Mouse (Mus musculus): ENCODE measurements around the gene Rtn1. TPM values are rescaled to one million over a fixed set of nuclear protein-coding genes. Genes with fewer than 3 reads are reported as not detected.
"Not testable (repeated sequence)": the region's sequence is repeated elsewhere in the genome, so short reads cannot be mapped to it uniquely, and the experiment has no call there.

Gene Rtn1
- total RNA-seq, 2 experiments from 2014 or later: 1.0 to 1.1 TPM

GRCm38 (mm10) chr12:72331912-72332487, 76.9 kb downstream of the Rtn1 start:
- intact Hi-C loops (cut with DNase I): no loop called here
- no peak for DNase-seq

GRCm38 (mm10) chr12:72326087-72326486, 82.8 kb downstream of the Rtn1 start:
- no peak for DNase-seq
- intact Hi-C loops (cut with DNase I): no loop called here

GRCm38 (mm10) chr12:72325025-72325424, 83.8 kb downstream of the Rtn1 start:
- intact Hi-C loops (cut with DNase I): no loop called here
- no peak for DNase-seq

GRCm38 (mm10) chr12:72324210-72324871, 84.5 kb downstream of the Rtn1 start:
- intact Hi-C loops (cut with DNase I): no loop called here
- no peak for DNase-seq

- intact Hi-C loops (cut with DNase I): no loop called here
- no peak for DNase-seq
Measured at GRCm38 (mm10) chr12:72323778-72324177, 85.1 kb downstream of the Rtn1 start.

DNA sequence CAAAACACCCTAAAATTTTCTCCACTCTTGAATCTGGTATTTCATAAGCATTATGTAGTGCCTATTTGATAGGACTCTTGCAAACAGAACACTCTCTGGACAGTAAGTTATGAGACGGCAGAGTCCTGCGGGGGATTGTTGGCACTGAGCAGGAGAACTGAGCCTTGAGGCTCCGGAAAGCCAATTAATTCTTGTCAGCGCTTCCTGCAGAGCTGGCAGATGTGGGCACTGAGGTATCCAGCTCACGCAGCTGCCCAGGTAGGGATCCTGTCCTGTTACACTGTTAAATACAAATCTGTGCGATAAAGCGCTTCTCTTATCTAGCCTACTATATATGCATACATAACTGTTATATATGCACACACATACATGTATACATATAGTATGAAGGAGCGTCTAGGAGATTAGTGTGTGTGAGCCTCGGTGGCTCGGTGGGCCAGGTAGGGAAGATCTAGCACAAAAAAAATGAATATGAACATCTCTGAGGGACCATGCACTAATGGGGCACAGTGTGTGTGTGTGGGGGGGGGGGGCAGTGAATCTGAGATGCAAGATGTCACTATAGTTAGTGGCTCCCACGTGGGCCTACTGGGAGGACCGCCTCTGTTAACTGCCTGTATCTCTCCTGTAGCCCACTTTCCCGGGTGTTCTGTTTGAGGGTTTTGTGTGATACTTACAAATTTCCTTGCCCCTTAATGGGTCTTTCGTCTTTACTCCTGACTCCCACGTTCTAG, 93.0 kb downstream of the Rtn1 start:
- no peak for DNase-seq
- intact Hi-C loops (cut with DNase I): no loop called here

- intact Hi-C loops (cut with DNase I): no loop called here
- no peak for DNase-seq
Measured at GRCm38 (mm10) chr12:72310818-72311217, 98.0 kb downstream of the Rtn1 start.

- intact Hi-C loops (cut with DNase I): no loop called here
Measured at GRCm38 (mm10) chr12:72308506-72308905, 100.3 kb downstream of the Rtn1 start.

GRCm38 (mm10) chr12:72306281-72306680, 102.6 kb downstream of the Rtn1 start:
- no peak for DNase-seq
- intact Hi-C loops (cut with DNase I): no loop called here

More at GRCm38 (mm10) chr12:72308506-72308905, 100.3 kb downstream of the Rtn1 start:
- no peak for DNase-seq

GRCm38 (mm10) chr12:72305421-72305820, 103.4 kb downstream of the Rtn1 start:
- DNase-seq: no peak
- intact Hi-C loops (cut with DNase I): no loop called here

DNA sequence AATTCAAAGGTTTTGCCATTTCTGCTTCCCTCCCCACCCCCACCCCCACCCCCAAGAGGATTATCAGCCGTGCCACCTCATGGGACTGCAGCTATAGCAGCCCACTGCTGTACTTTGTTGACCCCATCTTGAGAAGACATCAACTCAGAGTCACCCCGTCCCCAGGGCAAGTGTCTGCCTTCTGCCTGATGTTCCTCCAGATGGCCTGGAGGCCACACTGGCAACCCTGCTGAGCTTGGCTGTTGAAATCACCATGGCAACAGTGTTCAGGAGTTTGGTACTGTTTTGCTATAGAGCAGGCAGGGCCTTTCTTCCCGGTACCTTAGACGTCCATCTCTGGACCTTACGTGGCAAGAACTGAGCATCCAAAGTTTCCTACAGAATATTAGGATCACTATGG, 103.9 kb downstream of the Rtn1 start:
- intact Hi-C loops (cut with DNase I): no loop called here
- no peak for DNase-seq

- intact Hi-C loops (cut with DNase I): no loop called here
- DNase-seq: no peak
Measured at GRCm38 (mm10) chr12:72304347-72304688, 104.5 kb downstream of the Rtn1 start.

GRCm38 (mm10) chr12:72303624-72304346, 105.1 kb downstream of the Rtn1 start:
- intact Hi-C loops (cut with DNase I): no loop called here

DNA sequence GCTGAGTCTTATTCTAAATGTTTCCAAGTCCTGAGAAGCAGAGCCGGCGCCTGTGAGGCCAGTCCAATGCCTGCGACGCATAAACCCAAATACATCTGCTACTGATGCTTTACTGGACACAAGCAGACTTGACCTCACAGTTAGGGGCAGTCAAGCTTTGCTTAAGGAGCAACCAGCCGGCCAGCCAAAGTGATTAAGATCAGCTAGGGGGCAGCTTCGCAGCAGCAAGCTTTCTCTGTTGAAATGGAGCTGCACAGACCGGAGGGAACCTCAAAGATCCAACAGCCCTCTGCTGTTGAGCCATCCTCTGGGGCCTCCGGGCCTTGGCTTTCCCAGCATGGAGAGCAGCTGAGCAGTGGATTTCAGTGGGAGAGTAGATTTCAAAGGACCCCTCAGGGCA, 107.4 kb downstream of the Rtn1 start:
- no peak for DNase-seq
- intact Hi-C loops (cut with DNase I): no loop called here

More at GRCm38 (mm10) chr12:72303624-72304346, 105.1 kb downstream of the Rtn1 start:
- DNase-seq: no peak

DNA sequence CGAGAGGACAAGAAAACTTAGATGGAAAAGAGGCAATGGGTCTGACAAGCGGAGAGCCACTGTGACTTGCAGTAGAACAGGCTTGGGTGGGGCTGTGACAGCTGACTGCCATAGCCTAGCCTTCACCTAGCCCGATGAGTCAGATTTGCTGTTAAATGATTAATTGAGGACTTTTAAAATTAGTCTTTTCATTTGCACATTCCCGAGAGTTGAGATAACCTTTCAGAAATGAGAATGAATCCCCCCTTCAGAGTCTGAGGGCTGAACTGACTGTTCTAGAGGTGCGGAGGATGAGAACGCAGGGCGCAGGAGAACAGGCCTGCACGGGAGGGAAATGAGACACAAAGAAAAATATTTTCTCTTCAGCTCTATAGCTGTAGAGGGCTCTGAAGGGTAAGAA, 107.9 kb downstream of the Rtn1 start:
- DNase-seq: no peak
- intact Hi-C loops (cut with DNase I): no loop called here

- intact Hi-C loops (cut with DNase I): no loop called here
- DNase-seq: no peak
Measured at GRCm38 (mm10) chr12:72298222-72298621, 110.6 kb downstream of the Rtn1 start.

- DNase-seq: no peak
- intact Hi-C loops (cut with DNase I): no loop called here
Measured at GRCm38 (mm10) chr12:72296552-72296951, 112.3 kb downstream of the Rtn1 start.

- DNase-seq; intact Hi-C loops (cut with DNase I): not testable (repeated sequence)
Measured at GRCm38 (mm10) chr12:72293185-72293584, 115.7 kb downstream of the Rtn1 start.

DNA sequence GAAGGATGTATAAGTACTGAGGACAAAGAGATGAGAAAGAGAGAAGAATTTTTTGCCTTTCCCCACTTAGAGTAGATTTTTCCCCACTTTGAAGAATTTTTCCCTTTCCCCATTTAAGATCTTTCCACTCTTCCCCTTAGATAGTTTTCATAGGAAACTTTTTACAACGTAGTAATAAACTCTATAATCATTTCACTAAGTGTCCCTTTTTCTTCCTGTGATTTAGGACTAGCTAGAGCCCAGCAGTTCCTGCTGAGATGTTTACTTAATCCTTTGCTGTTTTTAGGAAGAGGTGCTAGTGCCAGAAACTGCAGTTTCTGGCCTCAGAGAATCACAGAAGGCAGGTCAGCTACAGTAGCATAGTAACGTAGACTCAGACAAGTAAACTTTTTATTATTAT, 116.3 kb downstream of the Rtn1 start:
- intact Hi-C loops (cut with DNase I): no loop called here
- DNase-seq: no peak

- no peak for DNase-seq
- intact Hi-C loops (cut with DNase I): no loop called here
Measured at GRCm38 (mm10) chr12:72291266-72291665, 117.6 kb downstream of the Rtn1 start.

DNA sequence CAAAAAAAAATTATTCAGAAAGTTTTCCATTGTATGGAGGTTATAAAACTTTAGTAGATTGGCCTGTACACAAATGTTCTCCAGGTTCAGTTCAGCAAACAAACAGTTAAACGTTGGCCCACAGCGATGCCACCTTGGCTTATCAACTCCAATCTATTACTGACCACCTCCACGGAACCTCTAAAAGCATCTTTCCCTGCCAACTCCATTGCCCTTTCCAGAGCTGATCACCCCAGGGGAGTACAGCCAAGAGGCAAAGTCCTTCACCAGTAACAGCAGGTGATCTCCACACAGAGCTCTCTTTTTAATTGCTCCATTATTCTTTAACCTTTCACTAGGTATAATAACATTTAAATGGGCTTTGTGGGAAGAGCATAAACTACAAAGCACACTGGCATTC, 120.6 kb downstream of the Rtn1 start:
- intact Hi-C loops (cut with DNase I): no loop called here

More for the DNA sequence above, 120.6 kb downstream of the Rtn1 start:
- DNase-seq: no peak
